Mouse (Mus musculus): ENCODE measurements around the gene Bmpr2. TPM values are rescaled to one million over a fixed set of nuclear protein-coding genes. Genes with fewer than 3 reads are reported as not detected.

Gene Bmpr2
- polyA plus RNA-seq (2017; shearing (Covaris generic)), result under 1 TPM; 0.86 to 0.92 TPM

GRCm38 (mm10) chr1:59763164-59763768 is at the start of gene Bmpr2:
Gene Bmpr2, plus strand, starts transcription at chr1:59763400.

GRCm38 (mm10) chr1:59912413-59913157 is 149.4 kb downstream of the Bmpr2 start, which contains the start of gene Fam117b:
Gene Fam117b, plus strand, starts transcription at chr1:59913006.

Other genes with a start within 250 kb of the Bmpr2 start
- 1 to 10 TPM in 1 of 2 experiments, not detected in 1; 1.5 TPM for gene Gm973, start 247.1 kb upstream of the Bmpr2 start, polyA plus RNA-seq (2017; shearing (Covaris generic))
- 100 to 1,000 TPM; 353 to 354 TPM for gene Sumo1, start 92.6 kb upstream of the Bmpr2 start, polyA plus RNA-seq (2017; shearing (Covaris generic))
- gene Nop58, start 78.4 kb upstream of the Bmpr2 start, polyA plus RNA-seq (2017; shearing (Covaris generic)), result 100 to 1,000 TPM; 145 to 189 TPM
- gene Fam117b, start 149.6 kb downstream of the Bmpr2 start, polyA plus RNA-seq (2017; shearing (Covaris generic)), result 10 to 100 TPM; 31.2 to 44.4 TPM

All from activated CD4-positive, CD25-positive, alpha-beta regulatory T cell (primary cell).